Mouse (Mus musculus) CH12.LX (cell line): ENCODE results near the gene Rab10. TPM values are rescaled to one million over a fixed set of nuclear protein-coding genes. Genes with fewer than 3 reads are reported as not detected.

Experiments used
- DNase-seq: peaks from one replicate; pipeline ENCODE4 v3.0.0-alpha.2; 2013; ENCODE audit errors: extremely low read depth
- H3K27ac ChIP-seq: 2 replicates; pipeline ENCODE4 v1.5.1; 2012; ENCODE audit warnings: low read depth, mild to moderate bottlenecking, control low read depth, moderate library complexity; ENCODE audit not compliant: insufficient read depth
- H3K27me3 ChIP-seq: replicated peaks from 2 replicates; pipeline ENCODE3; 2012; ENCODE audit warnings: inconsistent platforms
- H3K36me3 ChIP-seq, 2 experiments: replicated peaks in 1 of 2; 2 replicates each; pipeline versions ENCODE3 to v1.6.1; 2012; ENCODE audit warnings: inconsistent platforms in 1 of 2, low read length in 1 of 2, mild to moderate bottlenecking in 1 of 2, mixed read lengths in 1 of 2, moderate library complexity in 1 of 2; ENCODE audit not compliant: control insufficient read depth in 1 of 2, insufficient read depth in 1 of 2
- H3K4me1 ChIP-seq, 2 experiments: 2 replicates each; pipeline ENCODE4 v1.6.1; 2012; ENCODE audit warnings: inconsistent platforms in 1 of 2, moderate library complexity in 1 of 2; ENCODE audit not compliant: insufficient read depth in 2 of 2, control insufficient read depth in 1 of 2
- H3K4me2 ChIP-seq: 2 replicates; pipeline ENCODE4 v1.6.1; 2012; ENCODE audit warnings: low read depth, mild to moderate bottlenecking, control low read depth; ENCODE audit not compliant: poor library complexity, insufficient read depth, severe bottlenecking
- H3K4me3 ChIP-seq, 3 experiments: fragments of 150-350 bp in 1 of 3; sonication (generic) in 1 of 3; replicated peaks in 1 of 3; 2 replicates each; pipeline versions ENCODE3 to v1.5.1; 2011 to 2012; ENCODE audit warnings: low read depth in 2 of 3, low read length in 2 of 3, mild to moderate bottlenecking in 2 of 3, moderate library complexity in 2 of 3, control low read depth in 1 of 3, improper control_type of control experiment in 1 of 3, inconsistent platforms in 1 of 3, mixed read lengths in 1 of 3; ENCODE audit not compliant: poor library complexity in 1 of 3
- H3K79me2 ChIP-seq: replicated peaks from 2 replicates; pipeline ENCODE4 v1.6.1; 2012; ENCODE audit warnings: mild to moderate bottlenecking, moderate library complexity; ENCODE audit not compliant: control insufficient read depth, poor library complexity, insufficient read depth, severe bottlenecking; ENCODE audit errors: extremely low read depth
- H3K9ac ChIP-seq: 2 replicates; pipeline ENCODE4 v1.6.1; 2012; ENCODE audit warnings: low read depth, mild to moderate bottlenecking, control low read depth, moderate library complexity; ENCODE audit not compliant: insufficient read depth
- H3K9me3 ChIP-seq: replicated peaks from 2 replicates; pipeline ENCODE3; 2012; ENCODE audit warnings: low read length, inconsistent platforms, mixed read lengths
- BHLHE40 ChIP-seq: IDR thresholded peaks from 2 replicates; pipeline ENCODE4 v1.6.1; 2011; ENCODE audit warnings: mild to moderate bottlenecking, low read depth, low read length, improper control_type of control experiment
- CHD2 ChIP-seq: IDR thresholded peaks from 2 replicates; pipeline ENCODE4 v1.6.1; 2011; ENCODE audit warnings: low read length, improper control_type of control experiment
- ELF1 ChIP-seq: IDR thresholded peaks from 2 replicates; pipeline ENCODE4 v1.6.1; 2014; ENCODE audit warnings: low read depth, mild to moderate bottlenecking, inconsistent platforms, low read length, improper control_type of control experiment
- EP300 ChIP-seq: IDR thresholded peaks from 2 replicates; pipeline ENCODE4 v1.6.1; 2011; ENCODE audit warnings: low read length, improper control_type of control experiment
- ETS1 ChIP-seq: conservative IDR thresholded peaks from 2 replicates; pipeline ENCODE4 v1.6.1; 2012; ENCODE audit warnings: low read depth, mild to moderate bottlenecking, inconsistent platforms, low read length, improper control_type of control experiment, moderate library complexity
- IRF4 ChIP-seq: IDR thresholded peaks from 2 replicates; pipeline ENCODE4 v1.6.1; 2014; ENCODE audit warnings: low read depth, mild to moderate bottlenecking, inconsistent platforms, low read length, improper control_type of control experiment
- KAT2A ChIP-seq: IDR thresholded peaks from 2 replicates; pipeline ENCODE4 v1.6.1; 2012; ENCODE audit warnings: low read length, improper control_type of control experiment, inconsistent platforms; ENCODE audit not compliant: insufficient replicate concordance
- MAFK ChIP-seq: IDR thresholded peaks from 2 replicates; pipeline ENCODE4 v1.6.1; 2011; ENCODE audit warnings: low read length, improper control_type of control experiment; ENCODE audit not compliant: insufficient replicate concordance
- MAZ ChIP-seq: IDR thresholded peaks from 2 replicates; pipeline ENCODE4 v1.6.1; 2012; ENCODE audit warnings: low read depth, mild to moderate bottlenecking, inconsistent platforms, low read length, improper control_type of control experiment, moderate library complexity
- MEF2A ChIP-seq: IDR thresholded peaks from 2 replicates; pipeline ENCODE4 v1.6.1; 2014; ENCODE audit warnings: low read depth, mild to moderate bottlenecking, inconsistent platforms, low read length, improper control_type of control experiment, borderline replicate concordance
- NRF1 ChIP-seq: IDR thresholded peaks from 2 replicates; pipeline ENCODE4 v1.6.1; 2014; ENCODE audit warnings: low read depth, mild to moderate bottlenecking, inconsistent platforms, low read length, improper control_type of control experiment, moderate library complexity
- POLR2A ChIP-seq: IDR thresholded peaks from 2 replicates; pipeline ENCODE4 v1.6.1; 2011; ENCODE audit warnings: low read depth, mild to moderate bottlenecking, improper control_type of control experiment, low read length
- SIN3A ChIP-seq: IDR thresholded peaks from 2 replicates; pipeline ENCODE4 v1.6.1; 2012; ENCODE audit warnings: low read length, improper control_type of control experiment, inconsistent platforms
- SMC3 ChIP-seq: IDR thresholded peaks from 2 replicates; pipeline ENCODE4 v1.6.1; 2011; ENCODE audit warnings: low read depth, low read length, improper control_type of control experiment
- TBP ChIP-seq: conservative IDR thresholded peaks from 2 replicates; pipeline ENCODE4 v1.6.1; 2011; ENCODE audit warnings: low read depth, low read length, improper control_type of control experiment
- TCF12 ChIP-seq: IDR thresholded peaks from 2 replicates; pipeline ENCODE4 v1.6.1; 2014; ENCODE audit warnings: low read depth, mild to moderate bottlenecking, inconsistent platforms, low read length, improper control_type of control experiment
- UBTF ChIP-seq: IDR thresholded peaks from 2 replicates; pipeline ENCODE4 v1.6.1; 2012; ENCODE audit warnings: low read depth, mild to moderate bottlenecking, inconsistent platforms, low read length, improper control_type of control experiment, moderate library complexity
- USF1 ChIP-seq: IDR thresholded peaks from 2 replicates; pipeline ENCODE4 v1.6.1; 2014; ENCODE audit warnings: low read depth, mild to moderate bottlenecking, inconsistent platforms, low read length, improper control_type of control experiment
- ZC3H11A ChIP-seq: IDR thresholded peaks from 2 replicates; pipeline ENCODE4 v1.6.1; 2012; ENCODE audit warnings: low read depth, mild to moderate bottlenecking, inconsistent platforms, low read length, improper control_type of control experiment
- dilution Hi-C: fragments of 300-500 bp; cut with MboI; formaldehyde crosslinking; loops from 2 replicates; pipeline ENCODE4 v1.14.3; 2020; ENCODE audit warnings: low sequenced_read_pairs; ENCODE audit not compliant: extremely low pct_unique_long_range_greater_than_20kb, extremely low pct_ligation_motif_present
- in situ Hi-C: fragments of 300-500 bp; cut with MboI; formaldehyde crosslinking; loops from 3 replicates; pipeline ENCODE4 v1.14.3; 2019; ENCODE audit warnings: low sequenced_read_pairs, low pct_ligation_motif_present, low pct_unique_long_range_greater_than_20kb, mixed read lengths
- polyA plus RNA-seq: library from polyadenylated mRNA; unstranded; fragments of >175 nt; gene quantifications from 2 replicates; pipeline ENCODE4 v1.2.1, GENCODE M21; 2012; ENCODE audit warnings: low read depth; ENCODE audit not compliant: insufficient read length
- total RNA-seq, 2 experiments: library from RNA; depleted of rRNA; stranded (reverse); fragments of 300-350 nt in 1 of 2; fragments of >200 nt in 1 of 2; gene quantifications; 2 replicates each; pipeline ENCODE4 v1.2.3; 2012 to 2014

The Rab10 gene
- total and polyA plus RNA-seq, 3 experiments, result 60.1 to 111 (median 91.8) TPM

DNA sequence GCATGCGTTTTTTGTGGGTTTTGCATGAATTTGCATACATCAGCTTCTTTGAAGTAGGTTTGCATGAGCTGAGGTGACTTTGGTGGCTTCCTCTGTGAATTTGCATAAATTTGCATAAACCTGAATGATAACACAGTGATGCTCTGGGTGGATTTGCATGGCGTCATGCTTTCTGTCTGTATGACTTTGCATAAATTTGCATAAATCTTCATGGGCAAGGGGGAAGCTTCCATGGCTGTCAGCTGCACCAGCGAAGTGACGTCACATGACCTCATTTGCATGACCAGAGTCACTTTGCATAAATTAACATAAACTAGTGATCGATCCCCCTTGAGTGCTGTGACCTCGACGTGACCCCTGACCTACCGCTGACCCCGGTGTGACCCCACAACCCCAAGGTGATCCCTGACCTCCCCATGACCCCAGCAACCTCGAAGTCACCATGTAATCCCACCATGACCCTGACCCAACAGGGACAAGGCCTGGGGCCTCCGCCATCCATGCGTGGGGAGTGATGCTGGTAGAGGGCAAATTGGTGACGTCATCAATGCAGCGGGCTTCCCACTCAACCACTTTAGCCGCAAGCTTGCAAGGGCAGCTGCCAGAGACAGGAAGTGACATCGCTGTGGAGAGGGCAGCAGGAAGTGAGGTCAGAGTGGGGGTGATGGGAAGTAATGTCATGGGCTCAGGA lies 71.3 kb downstream of the Rab10 start:
- Histone ChIP-seq H3K9me3 (peaks cover 42% of the 10 kb centered on the region), H3K4me2 (no peak overlapping the region), H3K27me3 (no peaks in the 10 kb centered on the region), H3K9ac (no peak overlapping the region), H3K4me3 (no peak overlapping the region), H3K27ac (no peak overlapping the region), H3K79me2 (no peaks in the 10 kb centered on the region), H3K4me1 (peaks cover 15 to 17% of the 10 kb centered on the region in 2 experiments), H3K36me3 (peaks cover 43 to 53% of the 10 kb centered on the region in 2 experiments)
- no peak for DNase-seq
- dilution Hi-C loops, result no loop called here
- no peak for TF ChIP-seq TCF12
- no peak for TF ChIP-seq USF1
- TF ChIP-seq CHD2, result no peak
- TF ChIP-seq KAT2A, result no peak
- no peak for TF ChIP-seq BHLHE40
- no peak for TF ChIP-seq SMC3
- TF ChIP-seq UBTF, result no peak
- no peak for TF ChIP-seq SIN3A
- TF ChIP-seq ETS1, result no peak
- TF ChIP-seq MAFK, result no peak
- TF ChIP-seq IRF4, result no peak
- TF ChIP-seq ZC3H11A, result no peak
- no peak for TF ChIP-seq EP300
- TF ChIP-seq MEF2A, result no peak
- no peak for TF ChIP-seq TBP
- in situ Hi-C loops, result loop anchor here (5.0 kb wide), 2 partner anchors 69 to 114 kb away; partner anchors contain the start of gene Rab10

DNA sequence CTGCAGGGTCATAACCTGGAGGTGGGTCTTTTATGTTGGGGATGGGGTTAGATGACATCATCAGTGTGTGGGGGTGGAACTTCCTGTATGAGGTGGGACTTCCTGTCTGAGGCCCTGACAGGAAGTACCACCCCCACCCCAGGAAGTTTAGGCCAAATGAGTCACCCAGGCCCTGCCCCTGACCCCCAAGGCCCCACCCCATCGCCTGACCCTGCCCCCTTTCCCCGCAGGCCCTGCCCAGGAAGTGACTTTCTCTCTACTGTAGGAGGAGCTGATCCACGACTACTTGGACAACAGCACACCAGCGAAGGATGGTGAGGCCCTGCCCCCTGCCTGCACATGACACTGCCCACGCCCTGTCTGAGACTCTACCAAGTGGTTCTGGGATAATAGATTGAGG lies 72.0 kb downstream of the Rab10 start:
- H3K4me3 ChIP-seq, result no peak overlapping the region
- DNase-seq, result no peak
- no peak overlapping the region for H3K27ac ChIP-seq
- peaks cover 15 to 17% of the 10 kb centered on the region in 2 experiments for H3K4me1 ChIP-seq
- in situ Hi-C loops, result loop anchor here (5.0 kb wide), 2 partner anchors 70 to 115 kb away; partner anchors contain the start of gene Rab10
- peaks cover 42% of the 10 kb centered on the region for H3K9me3 ChIP-seq
- H3K9ac ChIP-seq, result no peak overlapping the region
- TF ChIP-seq SIN3A (no peak), ELF1 (no peak), MAZ (no peak), POLR2A (no peak), ETS1 (no peak), NRF1 (no peak), TBP (no peak)
- H3K79me2 ChIP-seq, result no peaks in the 10 kb centered on the region
- H3K4me2 ChIP-seq, result no peak overlapping the region
- H3K36me3 ChIP-seq, result peaks cover 43 to 53% of the 10 kb centered on the region in 2 experiments
- H3K27me3 ChIP-seq, result no peaks in the 10 kb centered on the region
- dilution Hi-C loops, result no loop called here
